Mouse (Mus musculus) layer of hippocampus, adult 2 months (tissue): ENCODE measurements around the gene Nfasc. TPM values are rescaled to one million over a fixed set of nuclear protein-coding genes. Genes with fewer than 3 reads are reported as not detected.
A peak's percentile ranks its signal among the peaks of the same experiment; 100 is the strongest.

Experiments used
- DNase-seq, 2 experiments: peaks; one replicate each; pipeline ENCODE4 v3.0.0; 2022; ENCODE audit warnings: low spot score in 2 of 2
- H3K27ac ChIP-seq: fragments of 200-600 bp; 2 replicates; pipeline ENCODE4 v1.8.1; 2022
- H3K4me3 ChIP-seq: fragments of 200-600 bp; 2 replicates; pipeline ENCODE4 v1.8.1; 2022; ENCODE audit warnings: mild to moderate bottlenecking
- CTCF ChIP-seq: fragments of 200-600 bp; conservative IDR thresholded peaks from 2 replicates; pipeline ENCODE4 v1.8.1; 2022; ENCODE audit warnings: antibody characterized with exemption, mild to moderate bottlenecking, moderate library complexity
- total RNA-seq, 2 experiments: library from RNA; stranded (reverse); gene quantifications; 2 replicates each; pipeline ENCODE4 v1.2.3; 2021

Gene Nfasc
- total RNA-seq, 2 experiments from 2014 or later, result 150 to 169 TPM

- Histone ChIP-seq H3K27ac (peak overlapping the region; percentile 36; the same call in 1 of the 2 replicates), H3K4me3 (no peak overlapping the region)
- TF ChIP-seq CTCF, result no peak
- DNase-seq, result no peak
Measured at GRCm38 (mm10) chr1:132654769-132655168, 86.8 kb downstream of the Nfasc start.

DNA sequence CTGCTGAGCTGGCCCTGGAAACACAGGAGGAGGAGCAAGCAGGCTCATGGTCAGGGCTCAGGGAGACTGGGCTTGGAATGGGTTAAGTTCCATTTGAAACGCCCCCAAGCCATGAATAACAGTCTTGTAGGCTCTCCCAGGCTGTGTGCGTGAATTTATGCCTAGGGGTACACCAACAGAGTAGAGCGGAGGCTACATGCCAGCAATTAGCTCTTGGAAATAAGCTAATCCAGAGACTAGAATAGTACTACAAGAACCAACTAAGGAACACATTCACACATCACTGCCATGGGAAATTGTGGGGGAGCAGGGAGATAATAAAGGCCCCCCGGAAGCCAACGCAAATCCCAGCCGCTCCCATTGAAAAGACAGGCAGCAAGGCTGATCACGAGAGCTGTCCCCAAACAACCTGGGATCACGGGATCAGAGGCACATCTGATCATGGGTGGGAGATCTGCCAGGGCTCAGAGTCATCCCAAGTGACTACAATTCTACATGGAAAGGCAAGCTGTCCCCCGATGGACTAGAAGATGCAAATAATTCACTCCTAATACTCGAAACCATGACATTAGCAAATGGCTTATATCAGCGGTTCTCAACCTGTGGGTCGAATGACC is 87.6 kb downstream of the Nfasc start:
- Histone ChIP-seq H3K4me3 (no peak overlapping the region), H3K27ac (peak overlapping the region; percentile 36; the same call in 1 of the 2 replicates)
- TF ChIP-seq CTCF, result no peak
- DNase-seq, result peak; percentile 42 to 55

- Histone ChIP-seq H3K27ac (peak overlapping the region; percentile 36; the same call in 1 of the 2 replicates), H3K4me3 (no peak overlapping the region)
- no peak for TF ChIP-seq CTCF
- DNase-seq, result no peak
Measured at GRCm38 (mm10) chr1:132653161-132653560, 88.4 kb downstream of the Nfasc start.

GRCm38 (mm10) chr1:132650680-132651079 is 90.9 kb downstream of the Nfasc start:
- Histone ChIP-seq H3K27ac (0 out of 2 replicates have a peak overlapping the region, but pooled peaks have one; percentile 32), H3K4me3 (no peak overlapping the region)
- TF ChIP-seq CTCF, result no peak
- DNase-seq, result no peak

DNA sequence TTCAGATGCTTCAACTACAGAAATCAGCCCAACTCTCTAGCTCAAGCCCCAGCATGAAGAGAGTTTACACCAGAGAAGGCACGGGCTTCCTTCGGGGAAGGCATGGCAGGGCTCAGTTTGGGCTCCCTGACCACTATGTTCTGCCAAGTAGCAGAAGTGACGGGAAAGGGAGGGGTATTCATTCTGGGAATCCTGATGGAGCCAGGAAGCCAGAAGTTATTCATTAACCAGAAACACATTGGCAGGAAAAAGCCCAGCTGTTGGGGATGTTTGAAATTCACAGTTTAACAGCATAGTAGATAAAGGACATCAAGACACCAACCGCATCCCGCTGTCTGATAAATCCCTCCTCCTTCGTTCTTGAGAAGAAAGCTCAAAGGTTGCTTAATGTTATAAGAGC is 93.6 kb downstream of the Nfasc start:
- DNase-seq, result no peak
- Histone ChIP-seq H3K4me3 (no peak overlapping the region), H3K27ac (no peak overlapping the region)
- no peak for TF ChIP-seq CTCF

GRCm38 (mm10) chr1:132641049-132641795 is 100.4 kb downstream of the Nfasc start:
- DNase-seq, result peak; percentile 35 to 66
- peak overlapping the region; percentile 68 for H3K27ac ChIP-seq
- no peak for TF ChIP-seq CTCF
- H3K4me3 ChIP-seq, result no peak overlapping the region

DNA sequence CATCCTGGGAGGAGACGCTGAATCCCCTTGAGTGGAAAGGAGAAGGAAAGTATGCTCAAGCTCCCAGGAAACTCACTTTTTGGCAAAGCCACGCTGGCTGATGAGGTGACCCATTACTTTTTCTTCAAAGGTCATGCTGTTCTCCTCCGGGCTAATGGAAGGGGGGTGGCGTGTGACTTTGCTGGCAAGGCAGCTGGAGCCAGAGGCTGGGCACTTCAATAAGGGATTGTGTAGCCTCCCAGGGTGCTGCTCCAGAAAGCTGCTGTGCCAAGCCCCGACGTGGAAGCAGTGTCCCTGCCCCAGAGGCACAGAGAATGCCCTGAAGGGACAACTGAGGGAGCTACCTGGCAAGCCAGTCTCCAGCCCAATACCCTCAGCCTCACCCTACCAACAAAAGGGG is 101.3 kb downstream of the Nfasc start:
- no peak overlapping the region for H3K4me3 ChIP-seq
- peak in 1 of 2 experiments; percentile 67 for DNase-seq
- peak overlapping the region; percentile 68; the same call in 1 of the 2 replicates for H3K27ac ChIP-seq
- no peak for TF ChIP-seq CTCF

- TF ChIP-seq CTCF, result no peak
- DNase-seq, result no peak
- Histone ChIP-seq H3K4me3 (no peak overlapping the region), H3K27ac (no peak overlapping the region)
Measured at GRCm38 (mm10) chr1:132637346-132637745, 104.3 kb downstream of the Nfasc start.

GRCm38 (mm10) chr1:132629611-132630370 is 111.8 kb downstream of the Nfasc start:
- TF ChIP-seq CTCF, result no peak
- H3K27ac ChIP-seq, result peak overlapping the region; percentile 24; the same call in 1 of the 2 replicates
- peak in 1 of 2 experiments; percentile 36 for DNase-seq
- H3K4me3 ChIP-seq, result no peak overlapping the region

GRCm38 (mm10) chr1:132628599-132628998 is 113.0 kb downstream of the Nfasc start:
- Histone ChIP-seq H3K27ac (no peak overlapping the region), H3K4me3 (no peak overlapping the region)
- DNase-seq, result no peak
- no peak for TF ChIP-seq CTCF

DNA sequence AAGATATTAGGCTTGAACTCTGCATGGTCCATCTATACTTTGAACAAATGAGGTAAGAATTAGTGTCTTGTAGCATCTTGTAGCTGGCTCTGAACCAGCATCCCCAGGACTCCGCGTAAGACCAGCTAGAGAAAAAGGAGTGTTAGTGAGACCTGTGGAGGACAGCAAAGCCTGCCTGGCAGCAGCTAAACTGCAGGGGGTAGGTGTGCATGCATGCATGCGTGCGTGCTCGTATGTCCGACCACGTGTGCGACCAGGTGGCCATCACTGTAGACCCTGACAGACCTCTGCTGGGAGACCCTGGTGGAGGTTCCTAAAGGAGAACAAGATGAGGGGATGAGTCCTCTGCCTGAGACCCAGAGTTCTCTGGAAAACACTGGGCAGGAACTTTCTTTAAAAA is 113.4 kb downstream of the Nfasc start:
- no peak for DNase-seq
- TF ChIP-seq CTCF, result no peak
- H3K4me3 ChIP-seq, result no peak overlapping the region

DNA sequence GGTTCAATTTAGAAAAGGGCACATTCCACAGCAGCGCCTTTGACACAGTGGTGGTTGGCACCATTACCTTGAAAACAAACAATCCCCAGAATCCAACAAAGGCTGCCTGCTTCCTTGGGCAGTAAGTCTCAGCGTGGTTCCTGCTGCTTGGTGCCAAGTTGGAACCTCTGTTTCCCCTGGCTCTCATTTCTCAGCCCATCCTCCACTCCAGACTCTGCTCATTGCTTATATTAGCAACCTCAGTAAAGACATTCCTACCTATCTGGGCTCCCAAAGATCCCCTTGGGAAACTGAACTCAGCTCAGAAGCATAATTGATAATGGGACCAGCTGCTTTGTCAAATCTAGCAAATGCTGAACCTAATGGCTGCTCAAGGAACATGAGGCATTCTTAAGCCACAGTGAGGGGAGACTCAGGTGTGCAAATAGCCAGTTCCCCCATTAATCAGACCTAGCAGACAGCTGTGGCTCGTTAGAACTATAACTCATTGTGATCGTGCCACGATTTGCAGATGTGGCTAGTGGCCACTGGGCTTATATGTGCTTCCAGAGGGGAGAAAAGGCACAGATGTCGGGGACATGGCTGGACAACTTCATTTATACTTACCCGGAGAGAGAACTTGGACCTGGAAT is 115.4 kb downstream of the Nfasc start:
- no peak overlapping the region for H3K4me3 ChIP-seq
- H3K27ac ChIP-seq, result 0 out of 2 replicates have a peak overlapping the region, but pooled peaks have one; percentile 63
- DNase-seq, result no peak
- no peak for TF ChIP-seq CTCF

More for the DNA sequence above, 113.4 kb downstream of the Nfasc start:
- no peak overlapping the region for H3K27ac ChIP-seq
